Mouse (Mus musculus) embryonic facial prominence, embryonic 12.5 days (tissue): ENCODE data around the gene Ggta1. TPM values are rescaled to one million over a fixed set of nuclear protein-coding genes. Genes with fewer than 3 reads are reported as not detected.

ENCODE experiments used
- ATAC-seq: fragments of 200-750 bp; cut with Nextera tagmentation; 2 replicates; pipeline ENCODE4 v1.8.0; 2017; ENCODE audit not compliant: insufficient number of reproducible peaks, insufficient read depth, low FRiP score, low TSS enrichment
- H3K27ac ChIP-seq: fragments of 300-500 bp; sonication (generic); 2 replicates; pipeline ENCODE4 v1.5.1; 2016; ENCODE audit warnings: mild to moderate bottlenecking
- H3K27me3 ChIP-seq: fragments of 300-500 bp; sonication (generic); 2 replicates; pipeline ENCODE4 v1.6.1; 2016; ENCODE audit warnings: mild to moderate bottlenecking, moderate library complexity
- H3K36me3 ChIP-seq: fragments of 300-500 bp; sonication (generic); 2 replicates; pipeline ENCODE4 v1.6.1; 2016; ENCODE audit warnings: mild to moderate bottlenecking
- H3K4me1 ChIP-seq: fragments of 300-500 bp; sonication (generic); 2 replicates; pipeline ENCODE4 v1.6.1; 2016
- H3K4me2 ChIP-seq: fragments of 300-500 bp; sonication (generic); replicated peaks from 2 replicates; pipeline ENCODE4 v1.6.1; 2016; ENCODE audit warnings: mild to moderate bottlenecking, moderate library complexity
- H3K4me3 ChIP-seq: fragments of 300-500 bp; sonication (generic); 2 replicates; pipeline ENCODE4 v1.5.1; 2016; ENCODE audit warnings: mild to moderate bottlenecking
- H3K9ac ChIP-seq: fragments of 300-500 bp; sonication (generic); 2 replicates; pipeline ENCODE4 v1.6.1; 2016; ENCODE audit warnings: mild to moderate bottlenecking, moderate library complexity
- H3K9me3 ChIP-seq: fragments of 300-500 bp; sonication (generic); 2 replicates; pipeline ENCODE4 v1.6.1; 2016; ENCODE audit warnings: mild to moderate bottlenecking, moderate library complexity
- WGBS: fragments of 180-500 bp; shearing (Covaris S2); methylation state at CpG from one replicate; pipeline ENCODE4 v1.1.7; 2016; 5-methylcytosine and 5-hydroxymethylcytosine counted together
- polyA plus RNA-seq: library from polyadenylated mRNA; unstranded; fragments of >200 nt; fragmentation: Nextera tagmentation; extraction: Ambion mirVana; gene quantifications from 2 replicates; pipeline ENCODE4 v1.2.1, GENCODE M21; 2016

Gene Ggta1
- polyA plus RNA-seq, 1 experiment from 2014 or later = 10.8 TPM

DNA sequence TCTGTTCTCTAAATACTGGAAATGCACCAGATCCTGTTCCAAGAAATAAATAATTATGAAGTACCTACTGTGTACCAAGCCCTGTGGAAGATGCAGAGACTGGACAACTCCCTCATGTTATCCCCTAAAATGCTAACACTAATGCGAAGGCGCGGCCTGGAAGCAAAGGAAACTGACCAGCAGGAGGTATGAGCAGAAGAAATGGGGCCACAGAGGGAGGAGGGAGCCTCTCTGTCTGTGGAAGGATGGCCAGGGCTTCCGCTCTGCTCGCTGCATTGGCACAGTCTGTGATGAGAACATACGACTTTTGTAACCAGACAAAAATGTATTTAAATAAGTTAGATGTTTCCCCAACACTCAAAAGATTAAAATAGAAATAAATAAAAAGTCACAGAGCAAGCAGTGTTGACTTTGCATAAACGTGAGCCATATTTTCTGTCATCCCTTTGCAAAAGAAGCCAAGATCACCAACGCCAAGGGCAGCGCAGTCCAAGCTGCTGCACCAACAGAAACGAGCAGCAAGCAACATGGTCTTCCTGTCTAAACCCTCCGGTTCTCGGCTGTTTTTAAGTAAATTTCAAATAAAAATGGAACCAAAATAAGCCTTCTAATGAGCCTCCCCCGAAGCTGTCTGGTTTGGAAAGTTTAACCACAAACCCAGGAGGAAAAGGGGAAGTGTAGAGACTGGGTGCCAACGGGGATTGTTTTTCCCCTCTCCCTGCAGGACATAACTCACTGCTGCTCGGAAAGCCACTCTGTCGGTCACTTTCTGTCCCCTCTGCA lies 18.9 kb downstream of the Ggta1 start:
- ATAC-seq = no peak
- Histone ChIP-seq H3K36me3 (no peaks in the 10 kb centered on the region), H3K4me3 (no peak overlapping the region), H3K9me3 (no peaks in the 10 kb centered on the region), H3K27me3 (no peaks in the 10 kb centered on the region), H3K4me2 (no peak overlapping the region), H3K9ac (no peak overlapping the region), H3K27ac (peak overlapping the region; percentile 65; the same call in 1 of the 2 replicates), H3K4me1 (peaks cover 32% of the 10 kb centered on the region)
- 65% methylated on average over 16 of the region's 16 CpGs for WGBS

DNA sequence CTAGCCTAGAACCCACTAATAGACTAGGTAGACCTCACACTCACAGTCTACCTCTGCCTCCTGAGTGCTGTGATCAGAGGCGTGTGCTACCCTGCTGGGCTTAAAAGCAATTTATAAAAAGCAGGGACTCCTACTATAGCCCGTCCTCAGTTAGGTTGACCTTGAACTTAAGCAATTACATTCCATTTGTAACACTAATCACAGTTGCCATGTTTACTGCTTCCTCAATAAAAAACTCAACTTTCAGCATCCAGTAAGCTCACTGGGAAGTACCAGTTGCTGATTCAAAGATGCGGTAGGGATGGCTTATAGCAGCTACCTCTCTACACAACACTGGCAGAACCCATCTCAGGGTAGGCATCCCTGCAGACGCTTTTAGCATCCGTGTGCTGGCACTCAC lies 19.7 kb downstream of the Ggta1 start:
- H3K4me1 ChIP-seq = peaks cover 23% of the 10 kb centered on the region
- no peaks in the 10 kb centered on the region for H3K27me3 ChIP-seq
- no peaks in the 10 kb centered on the region for H3K9me3 ChIP-seq
- no peak overlapping the region for H3K4me2 ChIP-seq
- H3K27ac ChIP-seq = no peak overlapping the region
- H3K36me3 ChIP-seq = no peaks in the 10 kb centered on the region
- WGBS = 73% methylated on average over 5 of the region's 5 CpGs
- no peak overlapping the region for H3K9ac ChIP-seq
- ATAC-seq = no peak
- H3K4me3 ChIP-seq = no peak overlapping the region

DNA sequence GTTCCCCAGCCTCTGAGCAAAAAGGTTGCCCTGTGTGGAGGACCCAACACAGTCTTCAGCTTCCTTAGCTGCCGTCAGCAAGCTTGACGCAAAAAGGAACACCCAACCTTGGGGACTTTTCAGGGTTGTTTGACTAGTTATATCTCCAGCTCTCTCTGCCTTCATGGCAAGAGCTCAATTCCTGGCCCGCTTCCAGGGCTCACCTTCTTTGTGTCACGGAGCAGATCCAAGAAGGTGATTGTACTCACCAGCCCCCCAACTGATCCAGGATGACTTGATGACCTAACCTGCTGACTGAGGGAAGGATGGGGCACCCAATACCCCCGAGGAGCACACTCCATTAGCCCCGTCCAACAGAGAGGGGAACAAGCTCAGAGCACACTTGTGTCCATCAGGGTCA lies 21.0 kb downstream of the Ggta1 start:
- no peak for ATAC-seq
- Histone ChIP-seq H3K9ac (no peak overlapping the region), H3K9me3 (no peaks in the 10 kb centered on the region), H3K4me2 (no peak overlapping the region), H3K27me3 (no peaks in the 10 kb centered on the region), H3K4me1 (peaks cover 12% of the 10 kb centered on the region), H3K27ac (no peak overlapping the region), H3K36me3 (no peaks in the 10 kb centered on the region), H3K4me3 (no peak overlapping the region)
- WGBS = 87% methylated on average over 6 of the region's 6 CpGs

DNA sequence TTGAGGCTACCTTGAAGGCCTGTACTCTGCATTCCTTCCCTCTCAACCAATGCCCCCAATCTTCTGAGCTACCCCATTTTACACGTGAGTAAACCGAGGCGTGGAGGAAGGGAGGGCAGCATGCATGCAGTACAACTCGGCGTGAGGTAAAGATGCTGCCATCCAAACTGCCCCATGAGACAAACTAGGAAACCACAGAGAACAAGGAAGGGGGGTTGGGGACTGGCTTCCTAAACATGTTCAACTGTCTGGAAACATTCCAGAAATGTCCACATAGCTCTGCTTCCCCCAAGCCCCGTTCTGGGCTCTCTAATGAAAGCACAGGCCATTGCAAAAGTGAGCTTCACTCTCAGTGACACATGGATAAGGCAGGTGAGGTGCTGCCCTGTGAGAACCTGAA lies 21.6 kb downstream of the Ggta1 start:
- Histone ChIP-seq H3K9ac (no peak overlapping the region), H3K27me3 (no peaks in the 10 kb centered on the region), H3K36me3 (no peaks in the 10 kb centered on the region), H3K9me3 (no peaks in the 10 kb centered on the region), H3K4me2 (no peak overlapping the region), H3K4me1 (peaks cover 12% of the 10 kb centered on the region), H3K4me3 (no peak overlapping the region), H3K27ac (no peak overlapping the region)
- WGBS = 80% methylated on average over 6 of the region's 6 CpGs
- no peak for ATAC-seq

DNA sequence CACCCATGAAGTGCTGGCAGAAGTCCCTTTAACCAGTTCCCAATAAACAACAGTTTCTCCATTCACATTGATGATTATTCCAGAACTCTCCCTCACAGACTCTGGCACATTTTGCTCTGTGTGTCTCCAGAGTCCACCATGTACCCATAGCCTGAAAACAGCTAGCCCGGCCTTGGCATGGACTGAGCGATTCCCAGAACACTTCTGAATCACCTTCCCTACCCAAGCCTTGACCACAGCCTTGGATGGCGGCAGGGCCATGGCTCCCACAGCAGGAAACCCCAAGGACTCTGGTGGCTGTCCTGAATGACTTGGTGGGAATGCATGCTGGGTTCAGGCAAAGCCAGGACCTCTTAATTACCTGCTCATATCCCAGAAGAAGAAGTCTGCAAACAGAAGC lies 22.6 kb downstream of the Ggta1 start:
- Histone ChIP-seq H3K4me2 (no peak overlapping the region), H3K9me3 (no peaks in the 10 kb centered on the region), H3K36me3 (no peaks in the 10 kb centered on the region), H3K4me3 (no peak overlapping the region), H3K27me3 (no peaks in the 10 kb centered on the region), H3K4me1 (peaks cover 9% of the 10 kb centered on the region), H3K9ac (no peak overlapping the region), H3K27ac (no peak overlapping the region)
- no peak for ATAC-seq
- 81% methylated on average over 3 of the region's 3 CpGs for WGBS

DNA sequence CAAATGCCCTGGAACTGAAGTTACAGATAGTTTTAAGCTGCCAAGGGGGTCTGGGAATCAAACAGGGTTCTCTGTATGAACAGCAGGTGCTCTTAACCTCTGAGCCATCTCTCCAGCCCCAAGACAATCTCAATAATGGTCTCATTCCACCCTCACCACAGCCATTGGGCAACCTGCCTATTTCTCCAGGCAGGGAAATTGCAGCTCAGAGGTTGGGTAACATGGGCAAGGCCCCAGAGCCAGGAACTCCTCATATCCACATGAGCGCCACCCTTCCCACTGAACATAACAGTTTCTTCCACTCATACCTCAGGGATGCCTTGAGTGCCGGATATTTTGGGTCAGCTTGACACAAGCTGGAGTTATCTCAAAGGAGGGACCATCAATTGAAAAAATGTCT lies 25.2 kb downstream of the Ggta1 start:
- H3K4me2 ChIP-seq = no peak overlapping the region
- 87% methylated on average over 2 of the region's 2 CpGs for WGBS
- no peaks in the 10 kb centered on the region for H3K36me3 ChIP-seq
- H3K27me3 ChIP-seq = no peaks in the 10 kb centered on the region
- H3K9me3 ChIP-seq = no peaks in the 10 kb centered on the region
- no peak overlapping the region for H3K27ac ChIP-seq
- no peak overlapping the region for H3K4me3 ChIP-seq
- no peak for ATAC-seq
- H3K9ac ChIP-seq = no peak overlapping the region
- peaks cover 6% of the 10 kb centered on the region; the same call in 1 of the 2 replicates for H3K4me1 ChIP-seq

DNA sequence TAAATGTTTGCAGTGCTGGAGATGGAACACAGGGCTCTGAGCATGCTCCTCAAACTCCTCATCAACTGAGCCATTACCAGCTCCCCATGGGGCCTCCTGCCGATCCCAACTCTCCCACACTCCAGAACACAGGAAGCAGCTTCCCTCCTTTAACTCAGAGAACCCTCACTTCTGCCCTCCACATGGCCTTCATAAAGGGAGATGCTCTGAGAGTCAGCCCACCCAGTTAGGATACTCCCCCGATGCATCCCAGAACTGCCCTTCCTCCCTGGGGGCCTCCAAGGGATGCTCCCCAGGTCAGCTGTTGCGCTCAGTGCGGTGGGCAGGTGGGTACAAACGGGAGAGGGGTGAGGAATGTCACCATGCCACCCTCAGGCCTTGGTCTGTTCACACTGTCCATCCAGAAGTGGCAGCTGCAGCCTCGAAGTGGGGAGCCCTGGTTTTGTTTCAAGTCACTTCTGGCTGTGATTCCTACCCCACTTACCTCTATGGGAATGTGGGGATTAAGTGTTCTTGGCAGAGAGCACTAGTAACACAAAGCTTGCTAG lies 28.4 kb downstream of the Ggta1 start:
- Histone ChIP-seq H3K9ac (no peak overlapping the region), H3K9me3 (no peaks in the 10 kb centered on the region), H3K4me2 (no peak overlapping the region), H3K4me3 (no peak overlapping the region), H3K36me3 (no peaks in the 10 kb centered on the region), H3K27ac (no peak overlapping the region), H3K27me3 (no peaks in the 10 kb centered on the region), H3K4me1 (peaks cover 19% of the 10 kb centered on the region)
- 73% methylated on average over 6 of the region's 6 CpGs for WGBS
- no peak for ATAC-seq

DNA sequence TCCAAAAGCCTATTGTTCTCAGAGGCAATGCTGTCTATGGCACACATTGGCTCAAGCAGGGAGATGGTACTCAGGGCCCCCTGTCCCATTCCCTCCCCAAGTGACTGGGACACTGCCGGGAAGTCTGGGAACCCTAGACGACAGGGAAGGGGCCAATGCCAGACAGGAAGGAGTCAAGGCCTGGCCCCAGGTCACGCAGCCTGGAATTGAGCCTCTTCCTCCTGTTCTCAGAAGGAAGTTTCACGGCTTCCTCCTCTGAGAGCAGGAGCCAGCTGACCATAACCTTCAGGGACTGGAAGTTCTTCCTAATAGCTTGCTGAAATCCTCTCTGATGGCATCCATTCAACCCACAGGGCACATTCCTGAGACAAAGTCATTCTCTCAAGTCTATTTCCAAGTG lies 29.6 kb downstream of the Ggta1 start:
- Histone ChIP-seq H3K27me3 (no peaks in the 10 kb centered on the region), H3K4me3 (no peak overlapping the region), H3K27ac (no peak overlapping the region), H3K9me3 (no peaks in the 10 kb centered on the region), H3K36me3 (no peaks in the 10 kb centered on the region), H3K4me1 (peaks cover 19% of the 10 kb centered on the region), H3K4me2 (no peak overlapping the region), H3K9ac (no peak overlapping the region)
- ATAC-seq = no peak
- 40% methylated on average over 4 of the region's 4 CpGs for WGBS

DNA sequence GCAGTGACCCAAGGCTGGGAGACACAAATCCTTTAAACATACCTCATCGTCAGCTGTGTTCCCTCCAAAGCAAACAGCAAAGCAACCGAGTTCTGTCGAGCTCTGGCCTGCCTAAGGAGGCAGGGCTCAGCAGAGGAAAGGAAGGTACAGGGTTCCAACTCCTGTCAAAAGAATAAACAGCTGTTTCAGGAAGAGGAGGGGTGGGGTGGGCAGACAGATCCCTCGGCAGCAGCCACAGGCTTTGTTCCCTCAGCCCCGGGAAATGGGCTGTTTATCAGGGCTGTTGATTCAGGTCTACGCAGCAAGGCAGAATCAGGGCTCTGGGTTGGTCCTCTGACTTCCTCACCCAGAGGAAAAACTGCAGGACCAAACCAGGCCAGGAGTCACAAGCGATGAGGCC lies 30.6 kb downstream of the Ggta1 start:
- H3K4me1 ChIP-seq = peaks cover 19% of the 10 kb centered on the region
- no peak overlapping the region for H3K4me3 ChIP-seq

DNA sequence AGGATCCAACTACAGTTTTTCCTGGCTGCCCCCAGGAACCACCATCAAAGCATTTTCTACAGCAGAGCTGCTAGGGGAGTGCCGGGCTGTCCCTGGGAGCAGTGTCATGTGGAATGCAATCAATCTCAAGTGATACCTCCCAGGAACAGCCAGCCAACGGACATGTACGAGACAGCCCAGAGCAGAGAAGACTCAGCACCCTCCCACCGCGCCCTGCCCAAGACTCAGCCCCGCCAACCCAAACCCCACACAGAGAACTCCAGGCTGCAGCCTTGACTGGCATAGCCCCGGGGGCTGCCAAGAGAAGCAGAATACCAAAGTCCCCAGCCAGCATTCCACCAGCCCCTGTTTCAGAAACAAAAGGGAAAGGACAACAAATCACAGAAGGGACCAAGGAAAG lies 31.0 kb downstream of the Ggta1 start:
- Histone ChIP-seq H3K4me1 (peaks cover 19% of the 10 kb centered on the region), H3K4me2 (0 out of 2 replicates have a peak overlapping the region, but pooled peaks have one; percentile 5), H3K9me3 (no peaks in the 10 kb centered on the region), H3K27me3 (no peaks in the 10 kb centered on the region), H3K4me3 (no peak overlapping the region), H3K27ac (0 out of 2 replicates have a peak overlapping the region, but pooled peaks have one; percentile 24), H3K9ac (no peak overlapping the region), H3K36me3 (no peaks in the 10 kb centered on the region)
- 50% methylated on average over 7 of the region's 7 CpGs for WGBS
- no peak for ATAC-seq

More for the DNA sequence above, 30.6 kb downstream of the Ggta1 start:
- Histone ChIP-seq H3K9me3 (no peaks in the 10 kb centered on the region), H3K36me3 (no peaks in the 10 kb centered on the region), H3K27me3 (no peaks in the 10 kb centered on the region), H3K4me2 (0 out of 2 replicates have a peak overlapping the region, but pooled peaks have one; percentile 5), H3K9ac (no peak overlapping the region), H3K27ac (0 out of 2 replicates have a peak overlapping the region, but pooled peaks have one; percentile 24)
- 33% methylated on average over 7 of the region's 7 CpGs for WGBS
- no peak for ATAC-seq

DNA sequence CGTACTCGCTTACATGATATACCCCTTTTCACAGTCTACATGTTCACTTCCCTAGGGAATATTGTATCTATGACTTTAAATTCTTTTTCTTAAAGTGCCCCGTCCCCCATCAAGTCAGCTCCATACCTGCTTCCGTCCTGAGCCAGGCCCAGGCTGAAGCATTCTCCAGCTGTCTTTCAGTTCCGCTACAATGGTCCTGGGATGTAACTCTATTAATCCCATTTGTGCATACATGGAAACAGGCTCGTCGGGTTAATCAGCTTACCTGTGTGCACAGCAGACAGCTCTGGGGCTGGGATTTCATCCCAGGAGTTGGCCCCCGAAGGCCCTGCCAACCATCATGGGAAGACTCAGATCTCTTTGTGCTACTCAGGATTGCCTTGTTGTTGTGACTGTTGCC lies 32.2 kb downstream of the Ggta1 start:
- no peaks in the 10 kb centered on the region for H3K27me3 ChIP-seq
- H3K4me3 ChIP-seq = no peak overlapping the region
- 78% methylated on average over 8 of the region's 8 CpGs for WGBS
- H3K27ac ChIP-seq = no peak overlapping the region
- H3K4me1 ChIP-seq = peaks cover 19% of the 10 kb centered on the region
- no peaks in the 10 kb centered on the region for H3K36me3 ChIP-seq
- H3K9me3 ChIP-seq = no peaks in the 10 kb centered on the region
- no peak overlapping the region for H3K4me2 ChIP-seq
- no peak overlapping the region for H3K9ac ChIP-seq
- no peak for ATAC-seq

DNA sequence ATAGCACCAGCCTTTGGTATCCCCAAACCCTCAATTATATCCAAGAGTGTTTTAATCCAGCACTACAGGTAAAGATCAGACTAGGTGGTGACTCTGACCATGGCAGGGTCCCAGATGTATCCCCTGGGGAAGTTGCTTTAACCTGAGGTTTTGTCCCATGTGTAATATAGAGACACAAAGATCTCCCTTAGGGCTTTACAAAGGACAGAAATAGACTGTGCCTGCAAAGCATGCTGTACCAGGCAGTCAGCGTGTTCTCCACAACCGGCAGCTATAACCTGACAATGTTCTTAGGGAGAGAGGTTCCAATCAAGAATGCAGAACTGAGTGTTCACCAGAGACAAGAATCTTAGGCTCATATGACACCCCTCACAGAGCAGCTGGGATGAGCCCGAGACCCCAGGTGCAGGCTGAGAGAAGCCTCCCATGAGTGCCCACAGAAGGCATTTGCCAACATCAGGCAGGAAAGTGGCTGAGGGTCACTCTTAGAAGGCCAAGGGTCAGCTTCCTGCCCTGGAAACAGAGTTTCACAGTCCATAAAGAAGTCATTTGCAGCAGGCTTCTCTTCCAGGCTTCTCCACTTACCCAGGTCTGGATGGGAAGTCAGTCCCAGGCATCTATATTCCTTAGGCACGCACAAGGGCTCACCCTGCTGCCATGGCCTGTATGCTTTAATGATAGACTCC lies 34.3 kb downstream of the Ggta1 start:
- ATAC-seq = no peak
- Histone ChIP-seq H3K9ac (no peak overlapping the region), H3K27ac (no peak overlapping the region), H3K36me3 (no peaks in the 10 kb centered on the region), H3K27me3 (no peaks in the 10 kb centered on the region), H3K4me2 (no peak overlapping the region), H3K4me1 (peaks cover 13% of the 10 kb centered on the region), H3K4me3 (no peak overlapping the region), H3K9me3 (no peaks in the 10 kb centered on the region)
- WGBS = 55% methylated on average over 4 of the region's 4 CpGs
